Mouse (Mus musculus) thymus, postnatal 0 days (tissue): ENCODE measurements around the gene Stard7. TPM values are rescaled to one million over a fixed set of nuclear protein-coding genes. Genes with fewer than 3 reads are reported as not detected.

Source experiments
- polyA plus RNA-seq: library from polyadenylated mRNA; unstranded; fragments of >200 nt; fragmentation: Nextera tagmentation; extraction: Ambion mirVana; gene quantifications from 2 replicates; pipeline ENCODE4 v1.2.1, GENCODE M21; 2015

The Stard7 gene
- polyA plus RNA-seq, 1 experiment from 2014 or later = 61.8 TPM

Other genes with a start within 250 kb of the Stard7 start
- gene Blvra, start 199.6 kb upstream of the Stard7 start, polyA plus RNA-seq = 68.9 and 69.1 TPM in 2 replicates
- 76.4 and 80.7 TPM in 2 replicates for gene Ncaph, start 136.3 kb upstream of the Stard7 start, polyA plus RNA-seq
- 31.0 and 35.6 TPM in 2 replicates for gene Itpripl1, start 126.8 kb upstream of the Stard7 start, polyA plus RNA-seq
- gene 1810024B03Rik, start 61.9 kb upstream of the Stard7 start, polyA plus RNA-seq = 2.4 and 2.8 TPM in 2 replicates
- 37.7 and 43.2 TPM in 2 replicates for gene Snrnp200, start 61.8 kb upstream of the Stard7 start, polyA plus RNA-seq
- gene Ciao1, start 22.4 kb upstream of the Stard7 start, polyA plus RNA-seq = 86.2 and 91.2 TPM in 2 replicates
- gene Tmem127, start 22.3 kb upstream of the Stard7 start, polyA plus RNA-seq = 30.7 and 34.2 TPM in 2 replicates
- 145 and 188 TPM in 2 replicates for gene Dusp2, start 65.9 kb downstream of the Stard7 start, polyA plus RNA-seq
- 0.14 and 0.39 TPM in 2 replicates for gene Astl, start 68.4 kb downstream of the Stard7 start, polyA plus RNA-seq
- 0.47 and 0.50 TPM in 2 replicates for gene Adra2b, start 93.0 kb downstream of the Stard7 start, polyA plus RNA-seq
- 1.1 and 1.3 TPM in 2 replicates for gene Gpat2, start 155.0 kb downstream of the Stard7 start, polyA plus RNA-seq
- 31.1 and 36.8 TPM in 2 replicates for gene Fahd2a, start 174.3 kb downstream of the Stard7 start, polyA plus RNA-seq